ENCODE assay signal across 24 mouse cellular contexts in genomic region chr4:111528961-111529360, GRCm38 (mm10).
"Had no signal": no experiment of that assay in that cellular context is flagged by ENCODE, and none has a peak within 500 bp of the region (broad histone marks: within the 10 kb centered on the region; RNA-seq: fewer than 3 reads in every experiment).

No protein-coding gene starts in this region.

- DNase-seq: forebrain, postnatal 0 days; gastrocnemius, postnatal 14 days; gastrocnemius, postnatal 36 days; heart, adult 2 months; heart, postnatal 14 days; heart, postnatal 36 days; kidney, adult 11 months; kidney, adult 2 months; kidney, adult 9 months; kidney, postnatal 10 days; kidney, postnatal 25 days; kidney, postnatal 4 days had no signal

- H3K27me3 ChIP-seq: forebrain, embryonic 15.5 days; heart, embryonic 13.5 days; heart, embryonic 15.5 days; hindbrain, embryonic 12.5 days; limb, embryonic 13.5 days; limb, embryonic 15.5 days; liver, embryonic 12.5 days had no signal

- H3K36me3 ChIP-seq: forebrain, embryonic 15.5 days; heart, embryonic 13.5 days; heart, embryonic 15.5 days; hindbrain, embryonic 12.5 days; limb, embryonic 13.5 days; limb, embryonic 15.5 days; liver, embryonic 12.5 days had no signal

- H3K9me3 ChIP-seq: forebrain, embryonic 15.5 days; heart, embryonic 13.5 days; heart, embryonic 15.5 days; hindbrain, embryonic 12.5 days; limb, embryonic 13.5 days; limb, embryonic 15.5 days; liver, embryonic 12.5 days had no signal

- ATAC-seq: forebrain, embryonic 15.5 days; forebrain, postnatal 0 days; hindbrain, postnatal 0 days; intestine, embryonic 16.5 days; liver, embryonic 12.5 days had no signal

- H3K4me2 ChIP-seq: forebrain, embryonic 15.5 days; heart, embryonic 11.5 days; heart, embryonic 13.5 days; heart, embryonic 15.5 days; hindbrain, embryonic 12.5 days; limb, embryonic 13.5 days; limb, embryonic 15.5 days; liver, embryonic 12.5 days had no signal

- H3K9ac ChIP-seq: forebrain, embryonic 15.5 days; forebrain, postnatal 0 days; heart, embryonic 13.5 days; heart, embryonic 15.5 days; hindbrain, embryonic 12.5 days; limb, embryonic 13.5 days; limb, embryonic 15.5 days; liver, embryonic 12.5 days had no signal

- H3K4me3 ChIP-seq: forebrain, embryonic 15.5 days; heart, adult 2 months; heart, embryonic 13.5 days; heart, embryonic 15.5 days; hindbrain, embryonic 12.5 days; layer of hippocampus, adult 2 months; left cerebral cortex, adult 2 months; limb, embryonic 13.5 days; limb, embryonic 15.5 days; liver, embryonic 12.5 days had no signal

- H3K4me1 ChIP-seq: forebrain, embryonic 15.5 days; hindbrain, embryonic 12.5 days; limb, embryonic 13.5 days; limb, embryonic 15.5 days had no signal

- H3K27ac ChIP-seq: forebrain, embryonic 15.5 days; heart, adult 2 months; heart, embryonic 13.5 days; heart, embryonic 15.5 days; hindbrain, embryonic 12.5 days; hindbrain, postnatal 0 days; layer of hippocampus, adult 2 months; left cerebral cortex, adult 2 months; limb, embryonic 13.5 days; limb, embryonic 15.5 days had no signal
